Comparison of ENCODE assay signal across 18 mouse cellular contexts in the genomic region with DNA sequence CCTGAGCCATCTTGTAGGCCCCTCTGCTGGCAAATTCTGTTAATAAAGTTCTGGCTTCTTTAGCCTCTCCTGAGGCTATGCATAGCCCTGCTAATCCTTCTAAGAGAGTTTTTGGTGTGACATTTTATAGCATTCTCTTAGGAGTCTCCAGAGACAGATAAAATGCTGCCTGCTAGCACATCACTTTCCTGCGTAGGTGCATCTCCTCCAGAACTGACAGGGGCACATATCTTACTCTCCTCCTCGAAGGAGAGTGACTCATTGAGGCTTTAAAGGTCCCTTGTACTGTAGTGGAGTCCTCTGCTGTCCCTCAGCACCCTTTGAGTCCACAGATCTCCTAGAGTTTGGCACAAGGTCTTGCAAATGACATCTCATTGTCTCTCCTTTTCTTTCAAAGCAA.
"Had no signal": no experiment of that assay in that cellular context is flagged by ENCODE, and none has a peak within 500 bp of the region (broad histone marks: within the 10 kb centered on the region; RNA-seq: fewer than 3 reads in every experiment).

No protein-coding gene starts in this region.

- H3K27me3 ChIP-seq: liver, embryonic 13.5 days; liver, embryonic 15.5 days; midbrain, embryonic 12.5 days; neural tube, embryonic 13.5 days; neural tube, embryonic 15.5 days had no signal

- H3K9me3 ChIP-seq: liver, embryonic 13.5 days; liver, embryonic 15.5 days; midbrain, embryonic 12.5 days; neural tube, embryonic 13.5 days; neural tube, embryonic 15.5 days had no signal

- H3K9ac ChIP-seq: liver, embryonic 13.5 days; liver, embryonic 15.5 days; liver, postnatal 0 days; lung, embryonic 14.5 days; midbrain, embryonic 12.5 days; neural tube, embryonic 13.5 days; neural tube, embryonic 15.5 days had no signal

- ATAC-seq: liver, postnatal 0 days had no signal

- H3K4me3 ChIP-seq: liver, embryonic 13.5 days; liver, embryonic 15.5 days; midbrain, embryonic 12.5 days; myocyte; neural tube, embryonic 13.5 days; neural tube, embryonic 15.5 days had no signal

- DNase-seq: liver, embryonic 13.5 days; liver, postnatal 0 days; lung, embryonic 14.5 days; lung, postnatal 10 days; lung, postnatal 4 days; retina, postnatal 1 day; right cerebral cortex, postnatal 14 days; right cerebral cortex, postnatal 4 days; spleen, adult 18-20 months; thymus, adult 18-20 months; thymus, postnatal 14 days; thymus, postnatal 36 days had no signal

- H3K4me2 ChIP-seq: liver, embryonic 11.5 days; liver, embryonic 13.5 days; liver, embryonic 15.5 days; lung, embryonic 14.5 days; midbrain, embryonic 12.5 days; neural tube, embryonic 13.5 days; neural tube, embryonic 15.5 days had no signal

- H3K4me1 ChIP-seq: liver, embryonic 13.5 days; liver, embryonic 15.5 days had no signal

- H3K36me3 ChIP-seq: liver, embryonic 13.5 days; liver, embryonic 15.5 days; midbrain, embryonic 12.5 days; neural tube, embryonic 13.5 days; neural tube, embryonic 15.5 days had no signal

- H3K27ac ChIP-seq: liver, embryonic 13.5 days; liver, embryonic 15.5 days; midbrain, embryonic 12.5 days; neural tube, embryonic 13.5 days; neural tube, embryonic 15.5 days had no signal
